Mouse (Mus musculus): ENCODE data around the gene Pard6b. TPM values are rescaled to one million over a fixed set of nuclear protein-coding genes. Genes with fewer than 3 reads are reported as not detected.

Pard6b gene
- polyA plus RNA-seq, 1 experiment = not detected

DNA sequence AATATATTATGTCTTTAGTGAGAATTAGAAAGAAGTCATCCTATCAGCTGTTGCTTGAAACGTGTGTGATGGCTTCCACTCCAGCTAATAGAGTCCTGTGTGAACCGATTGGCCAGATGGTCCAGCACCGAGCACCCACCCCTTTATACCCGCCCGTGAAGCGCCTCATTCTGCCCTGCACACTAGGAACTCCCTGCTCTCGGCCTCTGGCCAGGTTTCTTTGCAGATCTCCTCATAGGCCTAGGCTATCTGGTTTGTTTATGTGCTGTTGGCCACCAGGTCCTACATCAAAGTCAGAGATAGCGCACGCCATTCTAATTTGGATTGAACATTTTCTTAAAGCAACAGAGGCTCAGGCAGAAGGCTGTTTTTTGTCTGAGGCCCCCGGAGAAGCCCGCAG, 10.8 kb downstream of the Pard6b start:
- Histone ChIP-seq H3K4me1 (ENCODE audit: control insufficient read depth, insufficient read depth, low read length) (no peaks in the 10 kb centered on the region), H3K27ac (ENCODE audit: insufficient read depth, low read depth, low read length) (no peak overlapping the region), H3K4me3 (ENCODE audit: insufficient read depth, low read length) (no peak overlapping the region)
- TF ChIP-seq CTCF (IDR thresholded peaks at IDR 0.05; ENCODE audit: low read depth, low read length) (no peak), POLR2A (IDR thresholded peaks at IDR 0.05; ENCODE audit: borderline replicate concordance, low read depth, low read length) (no peak)

DNA sequence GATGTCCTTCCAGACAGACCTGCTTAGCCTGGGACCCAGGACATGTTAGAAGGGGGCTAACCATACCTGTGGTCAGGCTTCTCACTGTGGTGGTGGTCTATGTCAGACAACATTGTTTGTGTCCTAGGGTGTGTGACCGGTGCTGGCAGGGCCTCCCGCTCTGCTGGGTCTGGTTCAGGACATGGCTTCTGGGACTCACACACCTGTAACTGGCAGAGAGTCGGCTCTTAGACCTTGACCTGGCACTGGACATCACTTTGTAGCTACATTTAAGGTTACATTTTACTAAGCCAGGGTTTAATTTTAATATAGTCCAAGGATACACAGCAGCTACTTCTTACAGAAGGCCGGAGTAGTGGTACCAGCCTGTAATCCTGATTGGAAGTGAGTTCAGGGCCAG, 12.3 kb downstream of the Pard6b start:
- Histone ChIP-seq H3K27ac (ENCODE audit: insufficient read depth, low read depth, low read length) (no peak overlapping the region), H3K4me1 (ENCODE audit: control insufficient read depth, insufficient read depth, low read length) (no peaks in the 10 kb centered on the region), H3K4me3 (ENCODE audit: insufficient read depth, low read length) (no peak overlapping the region)
- no peak for TF ChIP-seq POLR2A (IDR thresholded peaks at IDR 0.05; ENCODE audit: borderline replicate concordance, low read depth, low read length)
- no peak for TF ChIP-seq CTCF (IDR thresholded peaks at IDR 0.05; ENCODE audit: low read depth, low read length)

GRCm38 (mm10) chr2:168095077-168095476, 14.3 kb downstream of the Pard6b start:
- Histone ChIP-seq H3K4me1 (ENCODE audit: control insufficient read depth, insufficient read depth, low read length) (no peaks in the 10 kb centered on the region), H3K4me3 (ENCODE audit: insufficient read depth, low read length) (no peak overlapping the region), H3K27ac (ENCODE audit: insufficient read depth, low read depth, low read length) (no peak overlapping the region)
- TF ChIP-seq POLR2A (IDR thresholded peaks at IDR 0.05; ENCODE audit: borderline replicate concordance, low read depth, low read length) = no peak
- no peak for TF ChIP-seq CTCF (IDR thresholded peaks at IDR 0.05; ENCODE audit: low read depth, low read length)

DNA sequence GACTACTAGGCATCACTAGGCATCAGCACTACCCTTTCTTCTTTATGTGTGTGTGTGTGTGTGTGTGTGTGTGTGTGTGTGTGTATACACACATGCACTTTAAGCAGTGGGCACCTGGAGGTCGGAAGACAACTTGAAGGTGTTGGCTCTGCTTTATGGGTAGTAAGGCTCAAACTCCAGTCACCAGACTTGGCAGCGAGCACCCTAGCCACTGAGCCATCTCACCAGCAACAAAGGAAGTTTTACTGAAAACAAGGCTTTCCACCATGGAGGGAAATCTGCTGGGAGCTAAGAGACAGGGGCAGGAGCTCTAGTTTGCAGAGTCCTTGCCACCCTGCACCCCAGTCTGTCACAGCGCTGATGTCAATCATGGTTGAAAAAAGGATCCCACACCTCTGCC, 15.7 kb downstream of the Pard6b start:
- no peaks in the 10 kb centered on the region for H3K4me1 ChIP-seq (ENCODE audit: control insufficient read depth, insufficient read depth, low read length)
- no peak overlapping the region for H3K27ac ChIP-seq (ENCODE audit: insufficient read depth, low read depth, low read length)
- no peak overlapping the region for H3K4me3 ChIP-seq (ENCODE audit: insufficient read depth, low read length)
- no peak for TF ChIP-seq POLR2A (IDR thresholded peaks at IDR 0.05; ENCODE audit: borderline replicate concordance, low read depth, low read length)
- TF ChIP-seq CTCF (IDR thresholded peaks at IDR 0.05; ENCODE audit: low read depth, low read length) = no peak

- Histone ChIP-seq H3K27ac (ENCODE audit: insufficient read depth, low read depth, low read length) (no peak overlapping the region), H3K4me1 (ENCODE audit: control insufficient read depth, insufficient read depth, low read length) (no peaks in the 10 kb centered on the region), H3K4me3 (ENCODE audit: insufficient read depth, low read length) (no peak overlapping the region)
- TF ChIP-seq POLR2A (IDR thresholded peaks at IDR 0.05; ENCODE audit: borderline replicate concordance, low read depth, low read length) (no peak), CTCF (IDR thresholded peaks at IDR 0.05; ENCODE audit: low read depth, low read length) (peak; percentile 66; the same call in 1 of the 2 replicates)
Measured at GRCm38 (mm10) chr2:168098040-168098439, 17.2 kb downstream of the Pard6b start.

DNA sequence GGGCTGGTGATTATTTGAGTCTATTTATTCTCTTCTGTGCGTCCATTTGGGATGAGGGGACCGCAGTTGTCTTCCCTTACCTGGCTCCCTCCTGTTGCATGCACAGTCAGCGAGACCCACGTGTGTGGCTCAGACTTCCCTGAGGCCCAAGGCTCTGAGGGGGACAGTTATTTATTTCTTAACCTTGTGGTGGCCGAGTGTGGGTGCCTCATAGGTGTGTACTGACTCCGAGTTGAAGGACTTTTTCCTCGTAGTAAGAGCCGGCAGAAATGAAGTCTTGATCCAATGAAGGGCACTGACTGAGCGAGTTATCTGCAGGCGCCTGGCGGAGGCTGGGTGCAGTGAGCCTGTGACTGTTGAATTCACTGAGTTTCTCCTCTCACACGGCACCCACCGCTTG, 19.2 kb downstream of the Pard6b start:
- H3K4me3 ChIP-seq (ENCODE audit: insufficient read depth, low read length) = no peak overlapping the region
- H3K27ac ChIP-seq (ENCODE audit: insufficient read depth, low read depth, low read length) = no peak overlapping the region
- H3K4me1 ChIP-seq (ENCODE audit: control insufficient read depth, insufficient read depth, low read length) = no peaks in the 10 kb centered on the region
- TF ChIP-seq CTCF (IDR thresholded peaks at IDR 0.05; ENCODE audit: low read depth, low read length) = no peak
- TF ChIP-seq POLR2A (IDR thresholded peaks at IDR 0.05; ENCODE audit: borderline replicate concordance, low read depth, low read length) = no peak

DNA sequence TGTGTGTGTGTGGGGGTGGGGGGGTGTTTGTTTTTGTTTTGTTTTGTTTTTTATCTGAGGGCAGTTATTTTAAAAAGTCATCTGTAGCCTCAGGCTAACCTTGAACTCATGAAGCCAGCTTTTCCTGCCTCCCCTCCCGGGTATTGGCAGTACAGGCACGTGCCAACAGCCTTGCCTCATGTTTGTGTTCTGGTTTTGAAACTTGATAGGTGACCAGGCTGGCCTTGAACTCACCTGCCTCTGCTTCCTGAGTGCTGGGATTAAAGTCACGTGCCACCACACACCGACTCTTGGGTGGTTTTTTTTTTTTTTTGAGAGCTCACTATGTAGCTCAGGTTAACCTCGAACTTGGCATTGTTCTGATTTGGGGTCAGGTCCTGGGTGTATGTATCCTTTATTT, 21.0 kb downstream of the Pard6b start:
- no peak for TF ChIP-seq CTCF (IDR thresholded peaks at IDR 0.05; ENCODE audit: low read depth, low read length)
- no peak for TF ChIP-seq POLR2A (IDR thresholded peaks at IDR 0.05; ENCODE audit: borderline replicate concordance, low read depth, low read length)

GRCm38 (mm10) chr2:168103341-168103740, 22.5 kb downstream of the Pard6b start:
- Histone ChIP-seq H3K4me3 (ENCODE audit: insufficient read depth, low read length) (no peak overlapping the region), H3K27ac (ENCODE audit: insufficient read depth, low read depth, low read length) (no peak overlapping the region), H3K4me1 (ENCODE audit: control insufficient read depth, insufficient read depth, low read length) (no peaks in the 10 kb centered on the region)
- TF ChIP-seq POLR2A (IDR thresholded peaks at IDR 0.05; ENCODE audit: borderline replicate concordance, low read depth, low read length) (no peak), CTCF (IDR thresholded peaks at IDR 0.05; ENCODE audit: low read depth, low read length) (no peak)

More for the DNA sequence above, 21.0 kb downstream of the Pard6b start:
- Histone ChIP-seq H3K27ac (ENCODE audit: insufficient read depth, low read depth, low read length) (no peak overlapping the region), H3K4me3 (ENCODE audit: insufficient read depth, low read length) (no peak overlapping the region), H3K4me1 (ENCODE audit: control insufficient read depth, insufficient read depth, low read length) (no peaks in the 10 kb centered on the region)

DNA sequence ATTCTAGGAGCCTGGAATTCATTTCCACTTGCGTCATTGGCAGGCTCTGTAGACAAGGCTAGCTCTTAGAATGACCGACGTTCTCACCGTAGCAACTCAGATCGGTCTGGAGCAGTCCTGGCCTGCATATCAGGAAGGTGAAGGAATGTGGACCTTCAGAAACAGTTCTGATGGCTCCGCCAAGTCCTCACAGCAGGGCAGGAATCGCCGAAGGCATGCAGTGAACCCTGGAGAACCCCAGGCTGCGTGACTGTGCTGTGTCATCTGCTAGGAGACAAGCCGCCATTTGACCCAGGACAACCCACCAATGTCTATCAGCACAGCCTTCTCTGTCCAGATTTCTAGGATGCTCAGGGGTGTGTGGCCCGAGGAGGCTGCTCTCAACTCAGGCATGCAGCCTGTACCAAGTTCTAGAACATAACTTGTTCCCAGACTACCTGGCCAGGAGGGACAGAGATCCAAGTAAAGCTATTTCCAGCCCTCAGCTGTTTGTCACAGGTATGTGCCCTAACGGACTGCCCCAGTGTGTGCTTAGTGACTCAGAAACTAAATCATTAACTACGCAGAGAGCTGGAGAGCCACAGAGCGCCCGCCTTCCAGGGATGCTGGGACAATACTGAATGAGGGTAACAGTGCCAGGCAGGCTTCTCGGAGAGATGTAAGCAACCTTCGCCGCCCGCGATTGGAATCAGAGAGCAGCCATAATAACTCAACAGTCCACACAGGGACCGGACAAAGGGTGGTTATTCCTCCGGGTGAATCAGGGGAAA, 23.8 kb downstream of the Pard6b start:
- Histone ChIP-seq H3K27ac (ENCODE audit: insufficient read depth, low read depth, low read length) (no peak overlapping the region), H3K4me1 (ENCODE audit: control insufficient read depth, insufficient read depth, low read length) (no peaks in the 10 kb centered on the region), H3K4me3 (ENCODE audit: insufficient read depth, low read length) (no peak overlapping the region)
- TF ChIP-seq CTCF (IDR thresholded peaks at IDR 0.05; ENCODE audit: low read depth, low read length) (no peak), POLR2A (IDR thresholded peaks at IDR 0.05; ENCODE audit: borderline replicate concordance, low read depth, low read length) (no peak)

GRCm38 (mm10) chr2:168105271-168105670, 24.5 kb downstream of the Pard6b start:
- Histone ChIP-seq H3K4me3 (ENCODE audit: insufficient read depth, low read length) (no peak overlapping the region), H3K4me1 (ENCODE audit: control insufficient read depth, insufficient read depth, low read length) (no peaks in the 10 kb centered on the region), H3K27ac (ENCODE audit: insufficient read depth, low read depth, low read length) (no peak overlapping the region)
- TF ChIP-seq CTCF (IDR thresholded peaks at IDR 0.05; ENCODE audit: low read depth, low read length) (no peak), POLR2A (IDR thresholded peaks at IDR 0.05; ENCODE audit: borderline replicate concordance, low read depth, low read length) (no peak)
